Mouse (Mus musculus): Measurements from ENCODE around the gene 4930432M17Rik.

DNA sequence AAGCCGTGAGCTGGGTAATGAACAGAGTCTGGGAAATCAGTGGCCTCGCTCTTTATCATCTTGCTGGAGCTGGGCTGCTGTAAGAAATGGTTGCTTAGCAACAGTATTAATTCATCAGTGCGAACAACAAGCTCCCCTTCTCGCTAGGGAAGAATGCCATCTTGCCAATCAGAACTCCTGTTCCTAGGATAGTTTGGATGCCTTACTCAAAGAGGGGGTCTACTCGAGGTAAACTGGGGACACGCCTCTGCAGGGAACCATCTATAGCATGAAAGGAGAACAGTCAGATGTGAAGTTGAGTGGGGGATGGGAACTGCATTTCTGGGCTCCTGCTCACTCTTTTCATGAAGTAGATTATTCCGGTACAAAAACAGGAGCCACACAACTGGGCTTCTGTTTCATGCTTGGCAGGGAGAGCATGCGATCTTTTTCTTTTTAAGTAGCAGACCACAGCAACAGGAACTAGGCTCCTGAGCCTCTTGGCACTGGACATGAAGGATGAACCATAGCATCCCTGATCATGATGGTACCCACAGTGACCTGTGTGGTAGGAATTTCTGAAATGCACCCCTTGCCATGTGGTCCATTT lies 29.9 kb downstream of the 4930432M17Rik start:
- TF ChIP-seq CTCF (conservative IDR thresholded peaks at IDR 0.05 in 1 of 2, IDR thresholded peaks at IDR 0.05 in 1 of 2; ENCODE audit: low read depth in 2 of 2, low read length in 2 of 2) (no peak), GABPA (IDR thresholded peaks at IDR 0.05; ENCODE audit: insufficient replicate concordance, low read depth, low read length) (no peak), MAX (IDR thresholded peaks at IDR 0.05; ENCODE audit: low read length) (no peak), ZNF384 (IDR thresholded peaks at IDR 0.05; ENCODE audit: low read depth, low read length) (no peak), POLR2A (IDR thresholded peaks at IDR 0.05; ENCODE audit: low read depth, low read length) (no peak), HCFC1 (IDR thresholded peaks at IDR 0.05; ENCODE audit: low read depth, low read length) (no peak), ELF1 (IDR thresholded peaks at IDR 0.05; ENCODE audit: low read depth, low read length) (no peak)

All from CH12.LX (cell line).